Mouse (Mus musculus): ENCODE data around the gene Krt7. TPM values are rescaled to one million over a fixed set of nuclear protein-coding genes. Genes with fewer than 3 reads are reported as not detected.

The Krt7 gene
- polyA plus RNA-seq, 1 experiment from 2014 or later, result not detected

- Histone ChIP-seq H3K79me2 (ENCODE audit: inconsistent target) (no peaks in the 10 kb centered on the region), H3K4me3 (ENCODE audit: inconsistent target) (no peak overlapping the region), H3K36me3 (ENCODE audit: inconsistent target) (no peaks in the 10 kb centered on the region), H3K27ac (no peak overlapping the region)
- WGBS (ENCODE audit: missing documents), result 94% methylated on average over 5 of the region's 5 CpGs
Measured at GRCm38 (mm10) chr15:101392251-101392650, 18.6 kb upstream of the Krt7 start.

- H3K79me2 ChIP-seq (ENCODE audit: inconsistent target), result no peaks in the 10 kb centered on the region
- no peak overlapping the region for H3K4me3 ChIP-seq (ENCODE audit: inconsistent target)
- H3K27ac ChIP-seq, result no peak overlapping the region
- H3K36me3 ChIP-seq (ENCODE audit: inconsistent target), result no peaks in the 10 kb centered on the region
- WGBS (ENCODE audit: missing documents), result 92% methylated on average over 7 of the region's 7 CpGs
Measured at GRCm38 (mm10) chr15:101394908-101395307, 15.9 kb upstream of the Krt7 start.

- Histone ChIP-seq H3K79me2 (ENCODE audit: inconsistent target) (no peaks in the 10 kb centered on the region), H3K27ac (no peak overlapping the region), H3K4me3 (ENCODE audit: inconsistent target) (no peak overlapping the region), H3K36me3 (ENCODE audit: inconsistent target) (no peaks in the 10 kb centered on the region)
- 69% methylated on average over 7 of the region's 7 CpGs for WGBS (ENCODE audit: missing documents)
Measured at GRCm38 (mm10) chr15:101396466-101396865, 14.4 kb upstream of the Krt7 start.

GRCm38 (mm10) chr15:101396921-101397320 lies 13.9 kb upstream of the Krt7 start:
- Histone ChIP-seq H3K4me3 (ENCODE audit: inconsistent target) (no peak overlapping the region), H3K79me2 (ENCODE audit: inconsistent target) (no peaks in the 10 kb centered on the region), H3K36me3 (ENCODE audit: inconsistent target) (no peaks in the 10 kb centered on the region), H3K27ac (no peak overlapping the region)
- 93% methylated on average over 3 of the region's 3 CpGs for WGBS (ENCODE audit: missing documents)

GRCm38 (mm10) chr15:101397683-101398082 lies 13.2 kb upstream of the Krt7 start:
- 96% methylated on average over 2 of the region's 2 CpGs for WGBS (ENCODE audit: missing documents)
- H3K4me3 ChIP-seq (ENCODE audit: inconsistent target), result no peak overlapping the region
- no peaks in the 10 kb centered on the region for H3K79me2 ChIP-seq (ENCODE audit: inconsistent target)

GRCm38 (mm10) chr15:101398269-101398668 lies 12.6 kb upstream of the Krt7 start:
- Histone ChIP-seq H3K4me3 (ENCODE audit: inconsistent target) (no peak overlapping the region), H3K79me2 (ENCODE audit: inconsistent target) (no peaks in the 10 kb centered on the region), H3K27ac (no peak overlapping the region), H3K36me3 (ENCODE audit: inconsistent target) (no peaks in the 10 kb centered on the region)
- WGBS (ENCODE audit: missing documents), result 54% methylated on average over 8 of the region's 8 CpGs

More at GRCm38 (mm10) chr15:101397683-101398082, 13.2 kb upstream of the Krt7 start:
- Histone ChIP-seq H3K27ac (no peak overlapping the region), H3K36me3 (ENCODE audit: inconsistent target) (no peaks in the 10 kb centered on the region)

- Histone ChIP-seq H3K27ac (no peak overlapping the region), H3K4me3 (ENCODE audit: inconsistent target) (no peak overlapping the region), H3K79me2 (ENCODE audit: inconsistent target) (no peaks in the 10 kb centered on the region), H3K36me3 (ENCODE audit: inconsistent target) (no peaks in the 10 kb centered on the region)
- WGBS (ENCODE audit: missing documents), result 92% methylated on average over 31 of the region's 31 CpGs
Measured at GRCm38 (mm10) chr15:101412188-101412587, 1.3 kb downstream of the Krt7 start.

GRCm38 (mm10) chr15:101413916-101414635 lies 3.2 kb downstream of the Krt7 start:
- no peak overlapping the region for H3K4me3 ChIP-seq (ENCODE audit: inconsistent target)
- no peaks in the 10 kb centered on the region for H3K36me3 ChIP-seq (ENCODE audit: inconsistent target)
- 73% methylated on average over 7 of the region's 7 CpGs for WGBS (ENCODE audit: missing documents)
- no peaks in the 10 kb centered on the region for H3K79me2 ChIP-seq (ENCODE audit: inconsistent target)
- H3K27ac ChIP-seq, result no peak overlapping the region

GRCm38 (mm10) chr15:101414807-101415565 lies 4.1 kb downstream of the Krt7 start:
- H3K4me3 ChIP-seq (ENCODE audit: inconsistent target), result no peak overlapping the region
- no peak overlapping the region for H3K27ac ChIP-seq
- H3K79me2 ChIP-seq (ENCODE audit: inconsistent target), result no peaks in the 10 kb centered on the region
- WGBS (ENCODE audit: missing documents), result 86% methylated on average over 11 of the region's 11 CpGs
- H3K36me3 ChIP-seq (ENCODE audit: inconsistent target), result no peaks in the 10 kb centered on the region

GRCm38 (mm10) chr15:101418950-101419349 lies 8.1 kb downstream of the Krt7 start:
- WGBS (ENCODE audit: missing documents), result 82% methylated on average over 4 of the region's 4 CpGs

GRCm38 (mm10) chr15:101420903-101421302 lies 10.1 kb downstream of the Krt7 start:
- H3K27ac ChIP-seq, result no peak overlapping the region
- no peaks in the 10 kb centered on the region for H3K36me3 ChIP-seq (ENCODE audit: inconsistent target)
- 90% methylated on average over 6 of the region's 6 CpGs for WGBS (ENCODE audit: missing documents)
- no peak overlapping the region for H3K4me3 ChIP-seq (ENCODE audit: inconsistent target)
- H3K79me2 ChIP-seq (ENCODE audit: inconsistent target), result no peaks in the 10 kb centered on the region

More at GRCm38 (mm10) chr15:101418950-101419349, 8.1 kb downstream of the Krt7 start:
- H3K4me3 ChIP-seq (ENCODE audit: inconsistent target), result no peak overlapping the region
- H3K27ac ChIP-seq, result no peak overlapping the region
- no peaks in the 10 kb centered on the region for H3K36me3 ChIP-seq (ENCODE audit: inconsistent target)
- H3K79me2 ChIP-seq (ENCODE audit: inconsistent target), result no peaks in the 10 kb centered on the region

GRCm38 (mm10) chr15:101424914-101425313 lies 14.1 kb downstream of the Krt7 start:
- Histone ChIP-seq H3K4me3 (ENCODE audit: inconsistent target) (no peak overlapping the region), H3K79me2 (ENCODE audit: inconsistent target) (no peaks in the 10 kb centered on the region), H3K27ac (no peak overlapping the region), H3K36me3 (ENCODE audit: inconsistent target) (no peaks in the 10 kb centered on the region)
- WGBS (ENCODE audit: missing documents), result 20% methylated on average over 5 of the region's 5 CpGs

GRCm38 (mm10) chr15:101436611-101437010 lies 25.8 kb downstream of the Krt7 start:
- no peak overlapping the region for H3K27ac ChIP-seq
- no peak overlapping the region for H3K4me3 ChIP-seq (ENCODE audit: inconsistent target)
- no peaks in the 10 kb centered on the region for H3K36me3 ChIP-seq (ENCODE audit: inconsistent target)
- 64% methylated on average over 5 of the region's 7 CpGs for WGBS (ENCODE audit: missing documents)
- no peaks in the 10 kb centered on the region for H3K79me2 ChIP-seq (ENCODE audit: inconsistent target)

GRCm38 (mm10) chr15:101438555-101438954 lies 27.7 kb downstream of the Krt7 start, which contains the start of gene Krt87:
TSS of gene Krt87 (minus strand) at chr15:101438804.
- Histone ChIP-seq H3K79me2 (ENCODE audit: inconsistent target) (no peaks in the 10 kb centered on the region), H3K36me3 (ENCODE audit: inconsistent target) (no peaks in the 10 kb centered on the region), H3K27ac (no peak within 1 kb of the TSS), H3K4me3 (ENCODE audit: inconsistent target) (no peak within 1 kb of the TSS)
- 11% methylated on average over 34 of the region's 34 CpGs for WGBS (ENCODE audit: missing documents)

GRCm38 (mm10) chr15:101440837-101441236 lies 30.0 kb downstream of the Krt7 start:
- no peak overlapping the region for H3K27ac ChIP-seq
- no peaks in the 10 kb centered on the region for H3K79me2 ChIP-seq (ENCODE audit: inconsistent target)
- WGBS (ENCODE audit: missing documents), result 90% methylated on average over 4 of the region's 4 CpGs
- no peak overlapping the region for H3K4me3 ChIP-seq (ENCODE audit: inconsistent target)
- no peaks in the 10 kb centered on the region for H3K36me3 ChIP-seq (ENCODE audit: inconsistent target)

Measured in macrophage (primary cell).